Mouse (Mus musculus) neutrophil, adult 5-6 weeks (primary cell): ENCODE results near the gene Nos1. TPM values are rescaled to one million over a fixed set of nuclear protein-coding genes. Genes with fewer than 3 reads are reported as not detected.
"Not testable (repeated sequence)": the region's sequence is repeated elsewhere in the genome, so short reads cannot be mapped to it uniquely, and the experiment has no call there.

Experiments used
- ATAC-seq: fragments of 151-379, 151-347 bp; 2 replicates; pipeline ENCODE4 v1.8.0; 2017; ENCODE audit warnings: mild to moderate bottlenecking, moderate TSS enrichment; ENCODE audit not compliant: insufficient number of reproducible peaks, poor library complexity, low FRiP score, severe bottlenecking; ENCODE audit errors: extremely low read depth
- total RNA-seq: library from RNA; stranded (forward); fragments of 200-1000 nt; gene quantifications from 2 replicates; pipeline ENCODE4 v1.2.3, GENCODE M21; 2017

The Nos1 gene
- total RNA-seq, 1 experiment from 2014 or later = not detected

- no peak for ATAC-seq
Measured at GRCm38 (mm10) chr5:117827366-117827765, 46.5 kb downstream of the Nos1 start.

GRCm38 (mm10) chr5:117836930-117837329 is 56.1 kb downstream of the Nos1 start:
- no peak for ATAC-seq

GRCm38 (mm10) chr5:117837731-117838130 is 56.9 kb downstream of the Nos1 start:
- no peak for ATAC-seq

GRCm38 (mm10) chr5:117839501-117839900 is 58.7 kb downstream of the Nos1 start:
- ATAC-seq = no peak

- no peak for ATAC-seq
Measured at GRCm38 (mm10) chr5:117840203-117840602, 59.4 kb downstream of the Nos1 start.

GRCm38 (mm10) chr5:117840988-117841387 is 60.2 kb downstream of the Nos1 start:
- no peak for ATAC-seq

GRCm38 (mm10) chr5:117841651-117842347 is 61.0 kb downstream of the Nos1 start:
- no peak for ATAC-seq

GRCm38 (mm10) chr5:117842699-117843098 is 61.9 kb downstream of the Nos1 start:
- no peak for ATAC-seq

GRCm38 (mm10) chr5:117844611-117845010 is 63.8 kb downstream of the Nos1 start:
- no peak for ATAC-seq

GRCm38 (mm10) chr5:117850474-117850873 is 69.6 kb downstream of the Nos1 start:
- ATAC-seq = no peak

GRCm38 (mm10) chr5:117853741-117854140 is 72.9 kb downstream of the Nos1 start:
- no peak for ATAC-seq

GRCm38 (mm10) chr5:117864588-117865300 is 83.9 kb downstream of the Nos1 start:
- ATAC-seq = no peak

GRCm38 (mm10) chr5:117865876-117866275 is 85.0 kb downstream of the Nos1 start:
- no peak for ATAC-seq

- ATAC-seq = no peak
Measured at GRCm38 (mm10) chr5:117871614-117872013, 90.8 kb downstream of the Nos1 start.

- ATAC-seq = no peak
Measured at GRCm38 (mm10) chr5:117873807-117874206, 93.0 kb downstream of the Nos1 start.

- ATAC-seq = no peak
Measured at GRCm38 (mm10) chr5:117874236-117874635, 93.4 kb downstream of the Nos1 start.

- ATAC-seq = no peak
Measured at GRCm38 (mm10) chr5:117879136-117879535, 98.3 kb downstream of the Nos1 start.

GRCm38 (mm10) chr5:117880916-117881555 is 100.2 kb downstream of the Nos1 start:
- ATAC-seq = no peak

- not testable (repeated sequence) for ATAC-seq
Measured at GRCm38 (mm10) chr5:117882411-117882810, 101.6 kb downstream of the Nos1 start.

- no peak for ATAC-seq
Measured at GRCm38 (mm10) chr5:117884991-117885390, 104.2 kb downstream of the Nos1 start.
